Mouse (Mus musculus): ENCODE data around the gene Pbdc1. TPM values are rescaled to one million over a fixed set of nuclear protein-coding genes. Genes with fewer than 3 reads are reported as not detected.
"Not testable (repeated sequence)": the region's sequence is repeated elsewhere in the genome, so short reads cannot be mapped to it uniquely, and the experiment has no call there.

Gene Pbdc1
- polyA plus RNA-seq, 1 experiment from 2014 or later, result 55.6 TPM

- H3K4me1 ChIP-seq (ENCODE audit: control insufficient read depth, insufficient read depth, low read length), result no peaks in the 10 kb centered on the region
- 61% methylated on average over 2 of the region's 2 CpGs for WGBS
- ATAC-seq (ENCODE audit: insufficient read depth, low FRiP score), result no peak
Observed at GRCm38 (mm10) chrX:105114994-105115393, 35.4 kb downstream of the Pbdc1 start.

DNA sequence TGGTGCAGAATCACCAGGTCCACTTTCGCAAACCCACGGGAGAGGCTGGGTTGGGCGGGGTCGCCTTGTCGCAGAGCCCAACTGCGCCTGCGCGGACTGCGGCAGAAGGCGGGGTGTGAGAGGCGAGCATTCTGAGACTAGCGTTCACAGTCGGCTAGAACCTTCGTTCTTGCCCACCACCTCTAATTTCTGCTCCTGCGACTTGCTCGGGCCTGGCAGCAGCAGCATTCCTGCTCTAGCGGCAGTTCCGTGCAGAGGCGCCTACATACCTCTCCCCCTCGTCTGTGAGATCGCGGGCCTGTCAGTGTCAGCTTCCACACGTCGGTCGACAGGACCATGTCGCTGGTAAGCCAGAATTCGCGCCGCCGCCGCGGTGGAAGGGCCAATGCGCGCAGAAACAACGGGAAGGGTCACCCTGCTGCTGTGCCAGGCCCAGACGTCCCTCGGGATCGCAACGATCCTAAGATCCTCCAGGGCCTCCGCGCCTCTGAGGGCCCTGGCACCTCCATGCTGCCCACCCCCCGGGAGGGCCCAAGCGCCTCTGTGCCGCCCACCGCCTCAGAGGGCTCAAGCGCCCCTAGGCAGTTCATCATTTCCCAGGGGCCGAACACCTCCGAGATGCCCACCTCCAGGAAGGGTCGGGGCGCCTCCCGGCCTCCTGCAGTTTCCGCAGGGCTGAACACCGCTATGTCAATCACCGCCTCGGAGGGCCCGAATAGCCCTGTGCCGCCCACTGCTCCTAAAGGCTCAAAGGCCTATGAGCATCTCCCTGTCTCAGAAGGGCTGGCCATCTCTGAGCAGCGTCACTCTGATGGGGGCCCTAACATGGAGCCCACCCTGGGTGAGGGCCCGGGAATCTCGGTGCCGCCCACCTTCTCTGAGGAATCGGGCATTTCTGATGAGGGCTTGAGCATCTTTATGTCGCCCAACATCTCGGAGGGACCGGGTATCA, 41.0 kb downstream of the Pbdc1 start, which contains the start of gene Magee1:
TSS of gene Magee1 (plus strand) at position 104 of the 952 bp plus-strand sequence.
- Histone ChIP-seq H3K4me2 (ENCODE audit: low read depth, low read length) (peak within 1 kb of the TSS; percentile 74), H3K27ac (ENCODE audit: low read length) (no peak within 1 kb of the TSS), H3K36me3 (ENCODE audit: control insufficient read depth, insufficient read depth, low read length) (no peaks in the 10 kb centered on the region), H3K9ac (ENCODE audit: low read length) (peak within 1 kb of the TSS; percentile 72), H3K4me3 (replicated peaks; ENCODE audit: low read length) (peak within 1 kb of the TSS; percentile 60), H3K27me3 (ENCODE audit: control insufficient read depth, insufficient read depth, low read length) (peaks cover 20% of the 10 kb centered on the region; the same call in 1 of the 2 replicates), H3K9me3 (replicated peaks; ENCODE audit: control insufficient read depth, low read length) (no peaks in the 10 kb centered on the region), H3K4me1 (ENCODE audit: control insufficient read depth, insufficient read depth, low read length) (no peaks in the 10 kb centered on the region)
- 12% methylated on average over 64 of the region's 65 CpGs for WGBS
- peak; percentile 73 for ATAC-seq (ENCODE audit: insufficient read depth, low FRiP score)

More at GRCm38 (mm10) chrX:105114994-105115393, 35.4 kb downstream of the Pbdc1 start:
- no peak overlapping the region for H3K9ac ChIP-seq (ENCODE audit: low read length)
- H3K4me3 ChIP-seq (replicated peaks; ENCODE audit: low read length), result no peak overlapping the region
- no peak overlapping the region for H3K27ac ChIP-seq (ENCODE audit: low read length)
- H3K27me3 ChIP-seq (ENCODE audit: control insufficient read depth, insufficient read depth, low read length), result no peaks in the 10 kb centered on the region; the same call in 1 of the 2 replicates
- no peak overlapping the region for H3K4me2 ChIP-seq (ENCODE audit: low read depth, low read length)
- no peaks in the 10 kb centered on the region for H3K9me3 ChIP-seq (replicated peaks; ENCODE audit: control insufficient read depth, low read length)
- no peaks in the 10 kb centered on the region for H3K36me3 ChIP-seq (ENCODE audit: control insufficient read depth, insufficient read depth, low read length)

- Histone ChIP-seq H3K4me1 (ENCODE audit: control insufficient read depth, insufficient read depth, low read length) (no peaks in the 10 kb centered on the region), H3K9ac (ENCODE audit: low read length) (peak overlapping the region; percentile 72), H3K4me2 (ENCODE audit: low read depth, low read length) (peak overlapping the region; percentile 74), H3K27me3 (ENCODE audit: control insufficient read depth, insufficient read depth, low read length) (peaks cover 20% of the 10 kb centered on the region; the same call in 1 of the 2 replicates), H3K4me3 (replicated peaks; ENCODE audit: low read length) (peak overlapping the region; percentile 60), H3K27ac (ENCODE audit: low read length) (no peak overlapping the region), H3K36me3 (ENCODE audit: control insufficient read depth, insufficient read depth, low read length) (no peaks in the 10 kb centered on the region), H3K9me3 (replicated peaks; ENCODE audit: control insufficient read depth, low read length) (no peaks in the 10 kb centered on the region)
- ATAC-seq (ENCODE audit: insufficient read depth, low FRiP score), result peak; percentile 65; the same call in 1 of the 2 replicates
- WGBS, result 11% methylated on average over 38 of the region's 38 CpGs
Observed at GRCm38 (mm10) chrX:105121227-105121865, 41.8 kb downstream of the Pbdc1 start.

DNA sequence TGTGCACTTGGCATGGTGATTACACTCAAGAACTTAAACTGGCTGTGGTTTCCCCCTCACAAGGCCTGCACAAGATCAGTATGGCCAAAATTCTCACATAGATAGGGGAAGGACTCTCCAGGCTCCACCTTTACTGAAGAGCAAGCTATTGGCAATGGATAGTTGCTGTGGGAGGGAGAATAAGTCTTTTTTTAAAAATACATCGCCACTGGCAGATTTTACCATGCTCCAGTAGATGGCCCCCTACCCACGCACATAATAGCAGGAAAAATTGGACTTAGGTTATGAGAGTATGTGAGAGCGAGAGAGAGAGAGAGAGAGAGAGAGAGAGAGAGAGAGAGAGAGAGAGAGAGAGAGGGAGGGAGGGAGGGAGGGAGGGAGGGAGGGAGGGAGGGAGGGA, 45.3 kb downstream of the Pbdc1 start:
- Histone ChIP-seq H3K4me3 (replicated peaks; ENCODE audit: low read length) (no peak overlapping the region), H3K27me3 (ENCODE audit: control insufficient read depth, insufficient read depth, low read length) (peaks cover 20% of the 10 kb centered on the region; the same call in 1 of the 2 replicates), H3K9me3 (replicated peaks; ENCODE audit: control insufficient read depth, low read length) (no peaks in the 10 kb centered on the region), H3K4me2 (ENCODE audit: low read depth, low read length) (no peak overlapping the region), H3K4me1 (ENCODE audit: control insufficient read depth, insufficient read depth, low read length) (no peaks in the 10 kb centered on the region), H3K9ac (ENCODE audit: low read length) (no peak overlapping the region), H3K36me3 (ENCODE audit: control insufficient read depth, insufficient read depth, low read length) (no peaks in the 10 kb centered on the region), H3K27ac (ENCODE audit: low read length) (no peak overlapping the region)
- ATAC-seq (ENCODE audit: insufficient read depth, low FRiP score), result no peak
- 21% methylated on average over 2 of the region's 3 CpGs for WGBS

DNA sequence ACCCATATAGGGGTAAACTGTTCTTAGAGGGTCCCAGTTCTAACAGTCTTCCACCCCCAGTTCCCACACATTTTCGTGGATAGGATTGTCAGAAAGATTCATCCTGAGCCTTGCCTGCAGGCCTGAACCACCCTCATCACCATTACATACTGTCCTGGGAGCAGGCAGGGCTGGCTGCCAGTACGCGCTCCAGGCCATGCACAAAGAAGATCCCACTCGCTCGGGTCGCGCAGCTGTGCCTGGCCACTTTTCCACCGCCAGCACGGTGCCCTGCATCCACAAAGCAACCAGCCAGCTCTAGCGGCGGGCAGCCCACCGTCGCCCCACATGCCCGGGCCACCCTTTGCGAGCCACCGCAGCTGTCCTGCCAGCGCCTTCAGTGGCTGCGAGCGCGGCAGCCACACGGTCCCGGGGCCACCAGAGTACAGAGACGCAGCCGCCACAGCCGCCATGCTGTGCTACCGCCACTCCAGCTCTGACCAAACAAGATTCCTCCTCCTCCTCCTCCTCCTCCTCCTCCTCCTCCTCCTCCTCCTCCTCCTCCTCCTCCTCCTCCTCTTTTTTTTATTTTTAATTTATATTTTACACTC, 72.4 kb downstream of the Pbdc1 start:
- no peaks in the 10 kb centered on the region; the same call in 1 of the 2 replicates for H3K27me3 ChIP-seq (ENCODE audit: control insufficient read depth, insufficient read depth, low read length)
- H3K27ac ChIP-seq (ENCODE audit: low read length), result no peak overlapping the region
- no peaks in the 10 kb centered on the region for H3K36me3 ChIP-seq (ENCODE audit: control insufficient read depth, insufficient read depth, low read length)
- no peak for ATAC-seq (ENCODE audit: insufficient read depth, low FRiP score)
- no peaks in the 10 kb centered on the region for H3K4me1 ChIP-seq (ENCODE audit: control insufficient read depth, insufficient read depth, low read length)
- WGBS, result 43% methylated on average over 20 of the region's 26 CpGs
- no peak overlapping the region; the same call in 1 of the 2 replicates for H3K4me2 ChIP-seq (ENCODE audit: low read depth, low read length)
- H3K9me3 ChIP-seq (replicated peaks; ENCODE audit: control insufficient read depth, low read length), result no peaks in the 10 kb centered on the region
- H3K4me3 ChIP-seq (replicated peaks; ENCODE audit: low read length), result peak overlapping the region; percentile 16
- no peak overlapping the region for H3K9ac ChIP-seq (ENCODE audit: low read length)

GRCm38 (mm10) chrX:105165007-105165406, 85.5 kb downstream of the Pbdc1 start:
- H3K9ac ChIP-seq (ENCODE audit: low read length); ATAC-seq (ENCODE audit: insufficient read depth, low FRiP score); H3K4me1 ChIP-seq (ENCODE audit: control insufficient read depth, insufficient read depth, low read length); H3K36me3 ChIP-seq (ENCODE audit: control insufficient read depth, insufficient read depth, low read length); H3K27ac ChIP-seq (ENCODE audit: low read length); H3K27me3 ChIP-seq (ENCODE audit: control insufficient read depth, insufficient read depth, low read length); H3K4me3 ChIP-seq (replicated peaks; ENCODE audit: low read length); H3K4me2 ChIP-seq (ENCODE audit: low read depth, low read length); H3K9me3 ChIP-seq (replicated peaks; ENCODE audit: control insufficient read depth, low read length): not testable (repeated sequence)
- 61% methylated on average over 5 of the region's 6 CpGs for WGBS

Other genes starting within 250 kb of the Pbdc1 start
- gene Magee2, start 222.5 kb upstream of the Pbdc1 start, polyA plus RNA-seq (2015; fragmentation: Nextera tagmentation; extraction: Ambion mirVana), result 2.0 and 2.9 TPM in 2 replicates
- 24.1 and 27.0 TPM in 2 replicates for gene Magee1, start 40.6 kb downstream of the Pbdc1 start, polyA plus RNA-seq (2015; fragmentation: Nextera tagmentation; extraction: Ambion mirVana)

Measured in stomach, embryonic 16.5 days (tissue).